Mouse (Mus musculus) urinary bladder, postnatal 25 days (tissue): ENCODE data around the gene Morn1.
A peak's percentile ranks its signal among the peaks of the same experiment; 100 is the strongest.

Experiments
- DNase-seq: peaks from one replicate; pipeline ENCODE4 v3.0.0; 2022; ENCODE audit warnings: low spot score

Gene Morn1

GRCm38 (mm10) chr4:155086108-155087024 is at the start of gene Morn1, which contains the start of gene Rer1:
Morn1 (plus strand) TSS chr4:155086577.
Rer1 (minus strand) TSS chr4:155086382.
- peak; percentile 98 for DNase-seq

DNA sequence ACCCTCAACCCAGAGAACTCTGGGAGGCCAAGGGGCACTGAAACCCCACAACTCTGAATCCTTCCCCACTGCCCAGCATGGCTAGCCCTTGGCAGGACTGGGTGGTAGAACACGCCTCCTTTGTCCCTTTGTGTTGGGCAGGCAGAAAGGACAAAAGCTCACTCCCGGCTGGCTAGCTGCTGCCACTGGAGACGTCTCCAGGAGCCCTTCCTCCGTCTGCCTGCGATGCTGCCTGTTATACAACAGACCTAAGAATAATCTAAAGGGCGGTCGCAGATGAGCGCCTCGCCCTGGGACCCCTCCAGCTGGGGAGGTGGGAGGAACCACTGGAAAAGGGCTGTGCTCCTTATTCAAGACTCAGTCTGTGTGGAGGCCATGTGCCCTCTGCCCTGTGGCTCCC is 46.2 kb upstream of the Morn1 start:
- DNase-seq: no peak

DNA sequence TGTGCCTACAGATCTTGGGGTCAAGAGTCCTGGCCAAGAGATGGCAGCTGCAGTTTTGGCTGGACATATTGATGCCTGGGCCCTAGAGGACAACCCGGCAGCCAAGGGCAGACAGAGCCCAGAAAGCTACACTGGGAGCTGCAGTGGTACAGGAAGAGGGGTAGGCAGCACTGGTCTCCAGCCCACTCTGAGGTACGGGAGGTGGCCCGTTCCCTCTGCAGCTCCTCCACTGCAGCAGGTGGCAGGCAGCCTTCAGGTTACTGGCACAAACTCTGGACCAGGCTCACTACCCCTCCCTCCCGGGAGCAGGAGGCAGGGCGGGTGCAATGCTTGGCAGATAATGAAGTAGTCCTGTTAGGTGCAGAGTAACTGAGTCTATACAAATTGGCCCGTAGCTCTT is 45.7 kb upstream of the Morn1 start:
- no peak for DNase-seq

- no peak for DNase-seq
These were observed 43.6 kb upstream of the Morn1 start for GRCm38 (mm10) chr4:155042606-155043288.

DNA sequence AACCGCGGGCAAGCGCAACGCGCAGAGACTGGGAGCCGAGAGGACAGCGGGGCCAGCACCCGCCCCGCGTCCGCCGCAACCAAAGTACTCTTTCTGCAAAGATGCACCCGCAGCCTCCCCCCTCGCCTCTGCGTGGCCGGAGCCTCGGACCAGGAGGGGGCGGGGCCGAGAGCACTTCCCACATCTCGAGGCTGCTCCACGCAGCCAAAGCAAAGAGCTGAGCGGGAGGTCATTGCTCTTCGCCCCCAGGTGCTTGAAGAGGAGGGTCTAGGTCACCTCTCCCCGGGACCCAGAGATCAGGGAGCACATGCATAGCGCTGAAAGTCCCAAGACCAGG is 43.1 kb upstream of the Morn1 start:
- no peak for DNase-seq

- no peak for DNase-seq
These were observed 39.7 kb upstream of the Morn1 start for GRCm38 (mm10) chr4:155046636-155047035.

DNA sequence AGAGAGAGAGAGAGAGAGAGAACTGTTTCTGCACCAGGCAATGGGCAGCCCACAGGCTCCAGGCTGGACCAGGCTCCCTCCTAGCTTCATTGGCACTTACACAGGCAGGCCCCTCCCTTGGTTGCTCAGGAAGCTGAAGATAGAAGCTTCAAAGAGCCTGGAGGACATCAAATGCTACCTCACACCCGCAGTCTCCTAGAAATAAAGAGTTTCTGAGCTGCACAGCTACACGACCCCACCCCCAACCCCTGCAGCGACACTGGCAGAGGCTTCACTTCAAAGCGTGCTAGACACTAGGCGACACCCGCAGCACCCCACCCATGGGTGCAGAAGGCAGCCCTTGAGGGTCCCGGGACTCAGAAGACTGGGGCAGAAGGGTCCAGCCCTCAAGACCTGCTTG is 36.3 kb upstream of the Morn1 start:
- DNase-seq: no peak

DNA sequence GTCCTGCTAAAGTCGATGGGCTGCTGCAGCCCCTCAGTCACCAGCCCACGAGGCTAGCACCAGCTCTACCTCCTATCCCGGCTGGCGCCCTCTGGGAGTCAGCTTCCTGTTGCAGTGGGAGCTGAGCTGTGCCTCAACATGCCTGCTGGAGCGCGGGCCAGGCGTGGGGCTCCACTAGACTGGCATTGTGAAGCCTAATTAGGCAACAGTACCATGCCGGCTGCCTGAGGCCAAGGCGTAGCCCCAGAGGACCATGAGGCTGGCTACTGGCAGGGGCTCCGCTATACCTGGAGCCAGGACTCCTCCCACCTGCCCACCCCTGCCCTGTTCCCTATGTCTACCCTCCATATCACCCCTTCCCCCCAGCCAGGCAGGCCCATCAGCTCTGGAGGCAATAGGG is 29.7 kb upstream of the Morn1 start, which contains the start of gene Plch2:
TSS of gene Plch2 (minus strand) at position 61 of the 400 bp plus-strand sequence.
- peak; percentile 42 for DNase-seq

GRCm38 (mm10) chr4:155058325-155058724 is 28.1 kb upstream of the Morn1 start:
- DNase-seq: peak; percentile 41

DNA sequence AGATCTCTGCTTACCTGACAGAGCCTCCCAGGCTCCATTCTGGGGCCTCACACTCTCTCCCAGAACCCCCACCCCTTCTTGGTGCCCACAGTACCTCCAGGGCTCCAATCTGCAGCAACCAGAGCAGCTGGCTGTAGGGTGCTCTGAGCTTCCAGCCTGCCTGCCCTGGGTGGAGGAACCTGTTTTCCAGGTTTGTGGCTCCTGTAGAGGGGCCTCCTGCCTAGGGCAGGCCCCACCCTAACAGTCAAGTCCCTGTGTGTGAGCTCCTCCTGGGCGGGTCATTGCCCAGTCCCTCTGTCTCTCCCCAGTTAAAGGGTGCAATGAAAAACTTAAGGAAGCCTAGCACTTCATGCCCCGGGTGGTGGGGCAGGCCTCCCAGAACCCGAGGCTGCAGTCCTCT is 22.5 kb upstream of the Morn1 start:
- DNase-seq: peak; percentile 59

- no peak for DNase-seq
These were observed 21.9 kb upstream of the Morn1 start for GRCm38 (mm10) chr4:155064474-155064873.

GRCm38 (mm10) chr4:155065970-155066833 is 20.2 kb upstream of the Morn1 start:
- DNase-seq: peak; percentile 78

- DNase-seq: peak; percentile 99
These were observed 19.4 kb upstream of the Morn1 start, which contains the start of gene Pex10 for GRCm38 (mm10) chr4:155066834-155067522. Pex10 (plus strand) TSS chr4:155067016.

DNA sequence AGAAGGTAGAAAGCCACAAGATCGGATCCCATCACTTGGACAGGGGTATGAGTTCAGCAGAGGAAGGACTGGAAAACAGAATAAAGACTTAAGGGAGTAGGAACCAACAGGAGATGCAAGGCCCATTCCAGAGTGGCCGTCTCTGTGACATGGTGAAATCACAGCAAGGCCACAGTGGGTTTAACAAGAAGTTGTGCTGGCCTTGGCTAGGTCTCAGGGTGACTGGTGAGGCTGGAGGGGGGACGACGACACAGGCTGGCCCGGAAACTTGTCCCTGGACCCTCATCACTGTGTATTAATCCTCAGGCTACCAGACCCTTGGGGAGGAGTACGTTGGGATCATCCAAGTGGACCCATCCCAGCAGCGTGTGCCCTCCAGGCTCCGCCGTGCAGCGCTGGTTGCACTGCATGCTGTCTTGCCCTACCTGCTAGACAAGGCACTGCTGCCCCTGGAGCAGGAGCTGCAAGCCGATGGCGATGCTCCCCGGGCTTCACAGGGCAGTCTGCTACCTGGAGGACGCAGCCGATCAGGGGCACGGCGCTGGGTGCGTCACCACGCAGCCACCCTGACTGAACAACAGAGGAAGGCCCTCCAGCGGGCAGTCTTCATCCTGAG is 17.9 kb upstream of the Morn1 start:
- no peak for DNase-seq

DNA sequence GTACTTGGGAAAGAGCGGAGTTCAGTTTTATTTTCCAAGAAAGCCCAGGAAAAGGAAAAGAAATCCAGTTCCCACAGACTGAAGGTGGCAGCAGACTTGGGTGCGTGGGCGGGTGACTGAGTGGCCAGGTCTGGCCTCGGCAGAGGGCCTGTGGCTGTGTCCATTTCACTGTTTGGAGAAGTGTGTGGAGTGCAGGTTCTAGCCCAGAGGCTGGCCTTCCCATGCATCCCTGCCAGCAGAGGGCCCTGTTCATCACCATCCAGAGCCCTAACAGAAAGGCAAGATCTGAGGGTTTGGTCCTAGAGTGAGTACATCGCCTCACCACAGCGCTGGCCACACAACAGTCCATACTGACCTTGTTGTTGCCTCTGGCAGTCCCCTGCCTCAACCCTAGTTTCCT is 17.2 kb upstream of the Morn1 start:
- DNase-seq: no peak

GRCm38 (mm10) chr4:155070199-155070598 is 16.2 kb upstream of the Morn1 start:
- DNase-seq: no peak

- DNase-seq: no peak
These were observed 15.5 kb upstream of the Morn1 start for GRCm38 (mm10) chr4:155070921-155071320.

DNA sequence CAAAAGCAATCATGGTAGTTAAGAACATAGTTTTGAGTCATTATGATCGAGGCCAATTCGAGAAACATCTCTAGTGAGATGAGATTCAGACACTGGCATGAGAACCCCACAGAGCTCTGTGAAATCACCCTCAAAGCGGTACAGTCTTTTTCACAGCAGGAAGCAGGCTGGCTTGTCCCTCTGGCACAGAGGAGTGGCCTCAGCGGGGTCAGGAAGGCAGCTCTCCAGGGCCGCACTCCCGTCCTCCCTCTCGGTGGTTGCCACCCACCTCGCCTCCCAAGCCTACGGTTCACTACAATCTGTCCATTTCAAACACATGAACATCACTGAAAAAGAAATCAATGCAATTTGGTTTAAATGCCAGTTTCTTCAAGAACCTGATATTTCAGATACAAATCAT is 12.0 kb upstream of the Morn1 start:
- DNase-seq: no peak

GRCm38 (mm10) chr4:155075137-155075536 is 11.2 kb upstream of the Morn1 start:
- no peak for DNase-seq

DNA sequence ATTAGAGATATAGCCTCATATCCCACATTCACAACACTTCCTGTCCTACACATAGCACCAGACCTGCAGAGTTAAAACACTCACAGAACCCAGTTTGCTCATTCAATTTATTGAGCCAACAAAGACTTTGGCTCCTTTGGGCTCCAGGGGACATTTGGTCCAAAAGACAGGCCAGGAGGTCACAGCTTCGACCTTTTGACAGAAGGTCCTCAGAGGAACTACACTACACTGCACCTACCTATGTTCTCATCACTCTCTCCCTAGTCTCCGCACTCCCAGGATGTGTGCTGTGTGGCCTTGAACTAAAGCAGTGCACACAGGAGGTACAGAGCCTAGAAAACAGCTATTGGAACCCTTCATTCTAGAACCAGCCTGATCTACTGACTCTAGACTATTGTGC is 10.6 kb upstream of the Morn1 start:
- DNase-seq: no peak

DNA sequence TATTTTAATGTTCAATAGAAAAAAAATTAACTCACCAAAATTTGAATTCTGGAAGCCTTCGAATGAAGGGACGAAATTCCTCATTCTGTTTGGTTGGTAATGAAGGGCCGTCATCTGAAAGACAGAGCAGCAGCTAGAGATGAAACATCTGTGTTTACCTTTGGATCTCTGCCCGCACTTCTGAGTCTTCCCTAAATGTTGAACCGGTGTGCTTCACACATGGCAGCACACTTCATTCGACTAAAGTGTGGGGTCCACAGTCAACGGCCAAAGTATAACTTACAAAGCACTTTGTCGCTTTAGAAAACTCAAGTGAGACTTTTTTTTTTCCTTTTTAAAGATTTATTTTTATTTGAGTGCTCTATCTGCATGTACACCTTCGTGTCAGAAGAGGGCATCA is 9.7 kb upstream of the Morn1 start:
- no peak for DNase-seq
